Mouse (Mus musculus) spleen, embryonic (tissue): ENCODE measurements at regions not wholly inside any gene's neighbourhood (a gene's known extent, or its start where the extent isn't known, plus 50 kb on each side); places are given as distances from the start of the nearest gene placed in this dataset.

Experiments used
- CTCF ChIA-PET: fragments of 350-600 bp; sonication (Branson Sonifier 250); formaldehyde crosslinking; loops from one replicate; lab custom pipeline; 2022; lab: Charles Lee

- CTCF ChIA-PET = interaction anchor here (1.0 kb wide), 1 partner anchor 25 kb away, joined by 3 read pairs; no protein-coding TSS in a partner anchor
Measured at GRCm38 (mm10) chr15:59206636-59207035, 317.5 kb downstream of the Gm49356 start.

- CTCF ChIA-PET = interaction anchor here (0.7 kb wide), 1 partner anchor 17 kb away, joined by 3 read pairs; no protein-coding TSS in a partner anchor
Measured at GRCm38 (mm10) chr15:59207976-59208375, 318.9 kb downstream of the Gm49356 start.

GRCm38 (mm10) chr15:59212362-59212761 lies 323.3 kb downstream of the Gm49356 start:
- CTCF ChIA-PET = no interaction called here

DNA sequence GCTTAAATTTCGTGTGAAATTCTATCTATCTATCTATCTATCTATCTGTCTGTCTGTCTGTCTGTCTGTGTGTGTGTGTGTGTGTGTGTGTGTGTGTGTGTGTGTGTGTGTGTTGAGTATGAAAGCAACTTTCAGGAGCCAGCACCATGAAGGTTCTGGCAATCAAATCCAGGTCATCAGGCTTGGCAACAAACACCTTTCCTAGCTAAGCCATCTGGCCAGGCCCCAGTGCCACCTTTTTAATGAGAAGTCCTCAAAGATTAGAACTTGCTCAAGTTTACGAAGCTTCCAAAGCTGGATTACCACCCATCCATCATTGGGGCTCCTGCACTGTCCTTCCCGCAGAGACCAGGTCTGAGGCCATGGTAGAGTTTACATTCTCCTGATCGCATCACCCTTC lies 325.0 kb downstream of the Gm49356 start:
- CTCF ChIA-PET = no interaction called here

DNA sequence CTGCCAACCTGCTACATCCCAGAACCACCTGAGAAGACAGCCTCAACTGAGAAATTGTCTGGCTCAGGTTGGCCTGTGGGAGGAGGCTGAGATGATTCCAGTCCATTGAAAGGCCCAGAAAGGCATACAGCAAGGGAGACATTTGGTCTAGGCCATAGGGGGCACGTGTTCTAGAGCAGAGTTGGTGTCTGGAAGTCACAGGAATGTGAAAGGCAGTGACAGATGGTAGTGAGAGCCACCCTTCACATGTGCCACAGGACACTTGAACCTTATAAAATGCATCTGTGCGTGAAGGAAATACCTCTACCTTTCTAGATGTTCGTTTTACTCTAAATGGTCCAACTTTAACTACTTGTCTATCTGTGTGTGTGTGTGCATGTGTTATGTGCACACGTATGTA lies 326.1 kb downstream of the Gm49356 start:
- CTCF ChIA-PET = no interaction called here

GRCm38 (mm10) chr15:59217481-59217880 lies 328.4 kb downstream of the Gm49356 start:
- CTCF ChIA-PET = no interaction called here

DNA sequence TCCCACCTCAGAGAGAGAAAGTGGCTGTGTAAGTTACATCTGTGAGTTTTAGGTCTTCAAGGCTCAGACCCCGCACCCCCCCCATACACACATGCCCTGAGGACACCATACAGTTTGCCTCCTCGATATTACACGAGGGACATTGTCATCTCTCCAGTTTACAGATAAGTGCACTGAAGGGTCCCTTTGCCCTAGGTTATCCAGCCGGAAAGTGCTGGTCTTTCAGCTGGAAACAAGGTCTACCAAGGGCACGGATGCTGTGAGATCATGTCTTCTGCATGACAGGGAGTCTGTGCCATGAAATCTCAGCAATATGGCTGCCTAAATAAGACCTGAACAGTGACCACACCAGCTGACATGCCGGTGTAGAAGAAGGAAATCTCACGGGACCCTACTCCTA lies 329.8 kb downstream of the Gm49356 start:
- CTCF ChIA-PET = no interaction called here

DNA sequence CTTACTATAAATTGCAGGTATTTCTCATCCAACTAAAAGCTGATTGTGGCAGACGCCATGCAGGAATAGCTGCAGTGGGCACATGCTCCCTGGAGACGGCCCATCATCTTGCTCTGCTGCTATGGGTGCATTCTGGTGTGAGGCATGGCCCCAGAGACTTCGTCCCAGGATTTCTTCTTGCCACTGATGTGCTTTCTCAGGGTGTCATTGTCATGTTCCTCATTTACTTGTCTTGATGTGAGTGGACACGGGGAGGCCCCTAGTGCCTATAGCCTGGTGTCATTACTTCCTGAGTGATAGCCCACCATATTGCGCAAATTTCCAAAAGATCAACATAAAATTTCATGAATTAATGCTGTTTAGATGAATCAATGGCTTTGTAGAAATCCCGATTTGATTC lies 336.5 kb downstream of the Gm49356 start:
- CTCF ChIA-PET = no interaction called here

- CTCF ChIA-PET = no interaction called here
Measured at GRCm38 (mm10) chr15:59227293-59227692, 338.2 kb downstream of the Gm49356 start.

GRCm38 (mm10) chr15:59230536-59230935 lies 341.4 kb downstream of the Gm49356 start:
- CTCF ChIA-PET = no interaction called here

DNA sequence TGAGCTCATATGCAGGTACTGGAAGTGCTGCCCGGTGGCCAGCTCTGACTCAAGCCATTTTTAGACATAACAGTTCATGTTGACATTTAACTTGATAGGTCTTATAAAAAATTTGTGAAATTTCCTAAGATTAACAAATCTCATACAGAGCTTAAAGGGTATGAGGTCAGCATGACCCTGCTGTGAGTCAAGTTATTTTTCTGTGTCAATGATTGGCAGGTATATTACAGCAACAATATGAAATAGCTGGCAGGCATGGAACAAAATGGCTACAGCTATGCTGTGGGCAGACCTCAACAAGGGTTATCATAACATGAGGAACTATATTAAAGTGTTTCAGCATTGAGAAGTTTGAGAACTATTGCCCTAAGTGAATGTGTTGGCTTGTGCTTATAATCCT lies 342.6 kb downstream of the Gm49356 start:
- CTCF ChIA-PET = interaction anchor here (0.7 kb wide), 1 partner anchor 25 kb away, joined by 3 read pairs; no protein-coding TSS in a partner anchor

- CTCF ChIA-PET = no interaction called here
Measured at GRCm38 (mm10) chr15:59232290-59232689, 343.2 kb downstream of the Gm49356 start.

GRCm38 (mm10) chr15:59237446-59238161 lies 348.5 kb downstream of the Gm49356 start:
- CTCF ChIA-PET = interaction anchor here (0.8 kb wide), 1 partner anchor 1118 kb away, joined by 3 read pairs; no protein-coding TSS in a partner anchor

- CTCF ChIA-PET = no interaction called here
Measured at GRCm38 (mm10) chr15:59241752-59242151, 352.7 kb downstream of the Gm49356 start.

- CTCF ChIA-PET = no interaction called here
Measured at GRCm38 (mm10) chr15:59245927-59246649, 357.0 kb downstream of the Gm49356 start.

GRCm38 (mm10) chr15:59248477-59249260 lies 359.6 kb downstream of the Gm49356 start:
- CTCF ChIA-PET = interaction anchor here (0.6 kb wide), 1 partner anchor 288 kb away, joined by 3 read pairs; no protein-coding TSS in a partner anchor

DNA sequence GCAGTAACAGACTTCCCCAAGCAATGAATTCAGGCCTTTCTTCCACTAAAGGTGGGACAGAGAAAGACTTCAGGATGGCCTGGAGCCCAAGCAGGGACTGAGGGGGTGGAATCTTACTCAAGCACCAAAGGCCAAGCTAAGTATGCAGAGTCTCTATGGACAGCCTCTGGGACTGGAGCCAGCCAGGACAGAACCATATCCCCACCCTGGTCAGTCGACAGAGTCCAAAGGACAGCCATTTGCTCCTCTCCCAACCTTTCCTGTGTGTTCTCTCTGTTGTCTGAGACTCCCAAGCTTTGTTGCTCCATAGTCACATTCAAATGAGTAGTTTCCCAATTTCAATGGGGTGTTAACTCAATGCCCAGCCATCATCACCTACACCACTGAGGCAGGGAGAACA lies 372.3 kb downstream of the Gm49356 start:
- CTCF ChIA-PET = interaction anchor here (0.5 kb wide), 1 partner anchor 614 kb away, joined by 3 read pairs; no protein-coding TSS in a partner anchor

- CTCF ChIA-PET = no interaction called here
Measured at GRCm38 (mm10) chr15:59262380-59262779, 373.3 kb downstream of the Gm49356 start.

DNA sequence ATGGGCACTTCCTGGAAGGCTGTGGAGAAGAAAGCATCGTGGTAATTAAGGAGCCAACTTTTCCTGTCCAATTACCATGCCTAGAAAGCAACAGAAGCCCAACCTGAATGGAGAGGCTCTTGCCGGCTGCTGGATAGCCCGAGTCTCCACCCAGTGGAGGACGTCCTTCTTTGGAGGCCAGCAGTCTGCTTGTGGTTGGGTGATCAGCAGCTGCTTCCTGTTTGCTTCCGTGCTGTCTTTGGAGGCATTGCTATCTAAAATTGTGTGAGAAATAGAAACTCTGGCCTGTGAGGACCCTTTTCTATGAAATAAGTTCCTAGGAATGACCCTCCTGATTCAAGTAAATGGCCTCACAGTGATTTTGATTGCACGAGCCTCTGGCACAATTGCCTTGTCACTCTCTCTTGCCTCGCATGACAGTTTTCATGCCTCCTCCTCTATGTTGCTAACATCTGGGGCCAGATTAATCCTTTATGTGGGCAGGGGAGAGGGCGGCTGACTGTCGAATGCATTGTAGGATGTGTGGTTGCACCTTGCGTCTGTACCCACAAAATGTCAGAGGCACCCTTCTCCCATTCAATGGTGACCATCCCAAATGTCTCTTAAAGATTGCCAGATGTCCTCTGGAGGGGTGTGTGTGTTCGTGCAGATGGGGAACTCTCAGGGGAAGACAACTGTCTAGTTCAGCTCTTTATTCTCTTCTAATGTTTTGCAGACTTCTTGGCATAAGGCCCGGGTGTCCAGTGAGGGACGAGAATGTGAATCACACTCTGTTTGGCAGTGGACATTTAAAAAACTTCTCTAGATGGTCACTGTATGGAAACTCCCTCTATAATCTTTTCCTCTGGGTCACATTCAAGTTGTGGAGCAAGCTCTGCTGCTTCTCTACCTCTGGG lies 374.6 kb downstream of the Gm49356 start:
- CTCF ChIA-PET = interaction anchor here (0.7 kb wide), 1 partner anchor 210 kb away, joined by 3 read pairs; no protein-coding TSS in a partner anchor
